In the genomic region with DNA sequence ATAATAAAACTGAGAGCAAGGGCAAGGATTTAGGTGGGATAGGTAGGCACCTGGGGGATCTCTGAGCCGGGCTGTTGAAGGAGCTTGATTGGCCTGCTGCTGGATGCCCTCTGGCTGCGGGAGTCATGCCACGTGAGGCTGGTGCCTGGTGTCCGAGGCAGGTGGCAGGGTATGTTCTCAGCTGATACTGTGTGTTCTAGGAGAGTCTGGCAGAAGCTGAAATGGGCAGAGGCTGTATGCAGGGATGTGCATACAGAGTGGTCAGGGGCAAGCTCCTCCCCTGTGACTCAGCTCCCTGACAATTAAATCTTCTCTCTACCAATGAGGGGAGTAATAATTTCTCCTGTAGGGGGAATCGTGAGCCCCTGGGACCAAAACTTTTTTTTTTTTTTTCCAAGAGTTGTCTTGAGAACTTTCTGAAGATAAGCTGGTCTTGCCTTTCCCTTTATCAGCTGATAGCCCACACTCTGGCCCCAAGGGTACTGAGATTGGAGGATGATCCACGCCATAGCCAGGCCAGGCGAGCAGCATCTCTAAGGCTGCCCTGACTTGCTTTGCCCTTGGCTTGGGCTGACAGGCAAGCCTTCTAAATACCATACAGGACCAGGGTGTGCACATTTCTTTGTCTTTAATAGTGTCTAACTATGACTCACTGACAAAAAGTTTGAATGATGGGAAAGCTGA, we compare ENCODE assay signal across 8 mouse cellular contexts. TPM values are rescaled to one million over a fixed set of nuclear protein-coding genes. Genes with fewer than 3 reads are reported as not detected.
DNase-seq lines count a peak whose midpoint lies in the region; ATAC-seq lines count a peak whose summit lies in the region.

No protein-coding gene starts in this region.

- H3K27ac ChIP-seq in forebrain, embryonic 12.5 days, result peak overlapping the region; percentile 84; the same call in 1 of the 2 replicates
- H3K27ac ChIP-seq in forebrain, embryonic 15.5 days (replicated peaks), result no peak overlapping the region
- no peak overlapping the region for H3K27ac ChIP-seq in heart, embryonic 11.5 days (ENCODE audit: low read depth, low read length)

- H3K9me3 ChIP-seq in forebrain, embryonic 12.5 days, result no peaks in the 10 kb centered on the region
- H3K9me3 ChIP-seq in forebrain, embryonic 15.5 days, result no peaks in the 10 kb centered on the region
- no peaks in the 10 kb centered on the region for H3K9me3 ChIP-seq in heart, embryonic 11.5 days (replicated peaks; ENCODE audit: control insufficient read depth, low read length)

- H3K4me3 ChIP-seq in forebrain, embryonic 12.5 days (replicated peaks), result no peak overlapping the region; the same call in 1 of the 2 replicates
- no peak overlapping the region for H3K4me3 ChIP-seq in forebrain, embryonic 15.5 days
- H3K4me3 ChIP-seq in heart, embryonic 11.5 days (ENCODE audit: low read depth, low read length), result no peak overlapping the region

- peaks cover 16% of the 10 kb centered on the region; the same call in 1 of the 2 replicates for H3K36me3 ChIP-seq in forebrain, embryonic 12.5 days (replicated peaks)
- peaks cover 4% of the 10 kb centered on the region; the same call in 1 of the 2 replicates for H3K36me3 ChIP-seq in forebrain, embryonic 15.5 days
- H3K36me3 ChIP-seq in heart, embryonic 11.5 days (ENCODE audit: control insufficient read depth, insufficient read depth, low read length), result no peaks in the 10 kb centered on the region

- 73% methylated on average over 7 of the region's 7 CpGs for WGBS in forebrain, embryonic 12.5 days
- 75% methylated on average over 7 of the region's 7 CpGs for WGBS in forebrain, embryonic 15.5 days
- WGBS in heart, embryonic 11.5 days (ENCODE audit: insufficient replicate concordance), result 60% methylated on average over 7 of the region's 7 CpGs

- no peak overlapping the region for H3K9ac ChIP-seq in forebrain, embryonic 12.5 days
- H3K9ac ChIP-seq in forebrain, embryonic 15.5 days (replicated peaks), result no peak overlapping the region
- no peak overlapping the region for H3K9ac ChIP-seq in heart, embryonic 11.5 days (ENCODE audit: low read depth, low read length)

- peak overlapping the region; percentile 82 for H3K4me2 ChIP-seq in forebrain, embryonic 12.5 days
- H3K4me2 ChIP-seq in forebrain, embryonic 15.5 days (replicated peaks), result no peak overlapping the region
- H3K4me2 ChIP-seq in heart, embryonic 11.5 days, result no peak overlapping the region

- no peaks in the 10 kb centered on the region for H3K27me3 ChIP-seq in forebrain, embryonic 12.5 days
- H3K27me3 ChIP-seq in forebrain, embryonic 15.5 days, result no peaks in the 10 kb centered on the region
- H3K27me3 ChIP-seq in heart, embryonic 11.5 days (ENCODE audit: control insufficient read depth, insufficient read depth, low read length), result no peaks in the 10 kb centered on the region

- ATAC-seq in forebrain, embryonic 12.5 days (ENCODE audit: low FRiP score), result no peak
- ATAC-seq in forebrain, embryonic 15.5 days (replicated peaks), result no peak
- ATAC-seq in megakaryocyte progenitor cell, adult 5-6 weeks (replicated peaks; ENCODE audit: poor library complexity), result peak; percentile 40
- no peak for ATAC-seq in heart, embryonic 11.5 days (replicated peaks; ENCODE audit: insufficient number of reproducible peaks, low FRiP score, low TSS enrichment)

- intact Hi-C loops in left cerebral cortex, postnatal 4 days (cut with DNase I), result no loop called here

- H3K4me1 ChIP-seq in forebrain, embryonic 12.5 days, result peaks cover 46% of the 10 kb centered on the region
- H3K4me1 ChIP-seq in forebrain, embryonic 15.5 days, result peaks cover 43% of the 10 kb centered on the region
- peaks cover 18% of the 10 kb centered on the region; the same call in 1 of the 2 replicates for H3K4me1 ChIP-seq in heart, embryonic 11.5 days (ENCODE audit: control insufficient read depth, insufficient read depth, low read length)

- peak; percentile 94 for DNase-seq in 416B (ENCODE audit: low read depth)
- DNase-seq in brain, adult 2 months (ENCODE audit: low read depth, low spot score), result peak; percentile 53
- no peak for DNase-seq in frontal cortex, postnatal 25 days (ENCODE audit: low spot score in 2 of 2)
- DNase-seq in left cerebral cortex, postnatal 4 days, result no peak

RNA-seq across cellular contexts. Expression of a gene that starts 1.5 kb away (rescaled TPM):
- 71.3 and 73.8 TPM in 2 replicates for polyA plus RNA-seq in forebrain, embryonic 12.5 days (2016; fragmentation: Nextera tagmentation; extraction: Ambion mirVana)
- polyA plus RNA-seq in forebrain, embryonic 15.5 days (2015; fragmentation: Nextera tagmentation; extraction: Ambion mirVana), result 110 and 112 TPM in 2 replicates
- 9.0 and 10.9 TPM in 2 replicates for total RNA-seq in megakaryocyte progenitor cell, adult 5-6 weeks (2015)
- 2.0 TPM in 2 replicates for total RNA-seq in megakaryocyte progenitor cell, adult 5-6 weeks (2017)
- polyA plus RNA-seq in heart, embryonic 11.5 days (2014; fragmentation: Nextera tagmentation; extraction: Ambion mirVana), result 13.7 and 14.6 TPM in 2 replicates
- total RNA-seq in left cerebral cortex, postnatal 4 days (2021), result 10 to 100 TPM; 43.7 to 48.7 TPM

RNA-seq across cellular contexts. Expression of a gene that starts 4.9 kb away (rescaled TPM):
- polyA plus RNA-seq in forebrain, embryonic 12.5 days (2016; fragmentation: Nextera tagmentation; extraction: Ambion mirVana), result 70.9 and 74.5 TPM in 2 replicates
- 76.5 and 83.7 TPM in 2 replicates for polyA plus RNA-seq in forebrain, embryonic 15.5 days (2015; fragmentation: Nextera tagmentation; extraction: Ambion mirVana)
- total RNA-seq in megakaryocyte progenitor cell, adult 5-6 weeks (2015), result 8.1 and 13.5 TPM in 2 replicates
- total RNA-seq in megakaryocyte progenitor cell, adult 5-6 weeks (2017), result 7.6 and 16.4 TPM in 2 replicates
- polyA plus RNA-seq in heart, embryonic 11.5 days (2014; fragmentation: Nextera tagmentation; extraction: Ambion mirVana), result 26.3 and 26.5 TPM in 2 replicates
- total RNA-seq in left cerebral cortex, postnatal 4 days (2021), result 100 to 1,000 TPM; 191 to 197 TPM

RNA-seq across cellular contexts. Expression of a gene that starts 5.9 kb away (rescaled TPM):
- polyA plus RNA-seq in forebrain, embryonic 12.5 days (2016; fragmentation: Nextera tagmentation; extraction: Ambion mirVana), result 75.6 and 76.9 TPM in 2 replicates
- polyA plus RNA-seq in forebrain, embryonic 15.5 days (2015; fragmentation: Nextera tagmentation; extraction: Ambion mirVana), result 72.1 and 75.4 TPM in 2 replicates
- total RNA-seq in megakaryocyte progenitor cell, adult 5-6 weeks (2015), result 19.2 and 20.3 TPM in 2 replicates
- 79.3 and 93.2 TPM in 2 replicates for total RNA-seq in megakaryocyte progenitor cell, adult 5-6 weeks (2017)
- polyA plus RNA-seq in heart, embryonic 11.5 days (2014; fragmentation: Nextera tagmentation; extraction: Ambion mirVana), result 45.5 and 53.2 TPM in 2 replicates
- total RNA-seq in left cerebral cortex, postnatal 4 days (2021), result 10 to 100 TPM; 49.7 to 51.6 TPM

RNA-seq across cellular contexts. Expression of a gene that starts 12.8 kb away (rescaled TPM):
- 50.7 and 50.8 TPM in 2 replicates for polyA plus RNA-seq in forebrain, embryonic 12.5 days (2016; fragmentation: Nextera tagmentation; extraction: Ambion mirVana)
- 61.0 and 63.8 TPM in 2 replicates for polyA plus RNA-seq in forebrain, embryonic 15.5 days (2015; fragmentation: Nextera tagmentation; extraction: Ambion mirVana)
- total RNA-seq in megakaryocyte progenitor cell, adult 5-6 weeks (2015), result 72.0 and 87.0 TPM in 2 replicates
- 54.7 and 67.0 TPM in 2 replicates for total RNA-seq in megakaryocyte progenitor cell, adult 5-6 weeks (2017)
- polyA plus RNA-seq in heart, embryonic 11.5 days (2014; fragmentation: Nextera tagmentation; extraction: Ambion mirVana), result 66.2 and 66.7 TPM in 2 replicates
- total RNA-seq in left cerebral cortex, postnatal 4 days (2021), result 10 to 100 TPM; 66.1 to 69.2 TPM

RNA-seq across cellular contexts. Expression of a gene that starts 59.3 kb away (rescaled TPM):
- polyA plus RNA-seq in forebrain, embryonic 12.5 days (2016; fragmentation: Nextera tagmentation; extraction: Ambion mirVana), result 0.28 TPM in 1 of 2 replicates, not detected in the other
- polyA plus RNA-seq in forebrain, embryonic 15.5 days (2015; fragmentation: Nextera tagmentation; extraction: Ambion mirVana), result 0.26 TPM in 1 of 2 replicates, not detected in the other
- total RNA-seq in megakaryocyte progenitor cell, adult 5-6 weeks (2015), result not detected in 2 replicates
- total RNA-seq in megakaryocyte progenitor cell, adult 5-6 weeks (2017), result not detected in 2 replicates
- polyA plus RNA-seq in heart, embryonic 11.5 days (2014; fragmentation: Nextera tagmentation; extraction: Ambion mirVana), result not detected in 2 replicates
- total RNA-seq in left cerebral cortex, postnatal 4 days (2021), result under 1 TPM; 0.50 to 0.54 TPM

Comparison
In these comparisons a context has a peak if more than half of its experiments do, and no peak if none do; other contexts are left out.
1. DNase-seq: peak in 416B (single experiment) and brain, adult 2 months (single experiment); none in frontal cortex, postnatal 25 days (0 of 2) and left cerebral cortex, postnatal 4 days (single experiment).